Mouse (Mus musculus) intestine, postnatal 0 days (tissue): Measurements from ENCODE around the gene Syt11. TPM values are rescaled to one million over a fixed set of nuclear protein-coding genes. Genes with fewer than 3 reads are reported as not detected.
A peak's percentile ranks its signal among the peaks of the same experiment; 100 is the strongest.

Source experiments
- ATAC-seq: fragments of 200-750 bp; cut with Nextera tagmentation; 2 replicates; pipeline ENCODE4 v1.8.0; 2017; ENCODE audit warnings: mild to moderate bottlenecking, moderate TSS enrichment, moderate library complexity
- H3K27ac ChIP-seq: fragments of 300-500 bp; sonication (generic); 2 replicates; pipeline ENCODE4 v1.5.1; 2014; ENCODE audit warnings: mild to moderate bottlenecking, low read depth, low read length, moderate library complexity
- H3K27me3 ChIP-seq: fragments of 300-500 bp; sonication (generic); replicated peaks from 2 replicates; pipeline ENCODE4 v1.6.1; 2014; ENCODE audit warnings: low read length, mixed read lengths; ENCODE audit not compliant: control insufficient read depth, insufficient read depth
- H3K36me3 ChIP-seq: fragments of 300-500 bp; sonication (generic); 2 replicates; pipeline ENCODE4 v1.6.1; 2014; ENCODE audit warnings: mild to moderate bottlenecking, moderate library complexity; ENCODE audit not compliant: control insufficient read depth, insufficient read depth
- H3K4me1 ChIP-seq: fragments of 300-500 bp; sonication (generic); replicated peaks from 2 replicates; pipeline ENCODE4 v1.6.1; 2014; ENCODE audit warnings: antibody characterized with exemption, low read length, mixed read lengths; ENCODE audit not compliant: control insufficient read depth, insufficient read depth
- H3K4me2 ChIP-seq: fragments of 300-500 bp; sonication (generic); replicated peaks from 2 replicates; pipeline ENCODE4 v1.6.1; 2014; ENCODE audit warnings: low read depth, mild to moderate bottlenecking, moderate library complexity
- H3K4me3 ChIP-seq: fragments of 300-500 bp; sonication (generic); 2 replicates; pipeline ENCODE4 v1.5.1; 2014; ENCODE audit warnings: low read depth, low read length
- H3K9ac ChIP-seq: fragments of 300-500 bp; sonication (generic); 2 replicates; pipeline ENCODE4 v1.6.1; 2014; ENCODE audit warnings: mild to moderate bottlenecking, low read depth, low read length
- H3K9me3 ChIP-seq: fragments of 300-500 bp; sonication (generic); 2 replicates; pipeline ENCODE4 v1.6.1; 2016; ENCODE audit warnings: mixed run types; ENCODE audit not compliant: control insufficient read depth
- CTCF ChIP-seq: sonication (generic); IDR thresholded peaks from 2 replicates; pipeline ENCODE4 v1.5.1; 2016; ENCODE audit warnings: low read depth, mild to moderate bottlenecking, control low read depth, antibody characterized with exemption, moderate library complexity
- WGBS: fragments of 180-500 bp; shearing (Covaris S2); extraction: QIAGEN DNeasy Blood & Tissue Kit; methylation state at CpG from one replicate; pipeline ENCODE4 v1.1.7; 2014; 5-methylcytosine and 5-hydroxymethylcytosine counted together
- polyA plus RNA-seq: library from polyadenylated mRNA; unstranded; fragments of >200 nt; fragmentation: Nextera tagmentation; extraction: Ambion mirVana; gene quantifications from 2 replicates; pipeline ENCODE4 v1.2.1, GENCODE M21; 2015

Syt11 gene
- polyA plus RNA-seq, 1 experiment from 2014 or later: 8.6 TPM

GRCm38 (mm10) chr3:88698834-88699233, 76.1 kb downstream of the Syt11 start:
- ATAC-seq: no peak
- H3K4me2 ChIP-seq: no peak overlapping the region
- WGBS: 69% methylated on average over 6 of the region's 6 CpGs
- no peak overlapping the region for H3K27ac ChIP-seq
- H3K9me3 ChIP-seq: no peaks in the 10 kb centered on the region
- no peak overlapping the region for H3K4me3 ChIP-seq
- H3K4me1 ChIP-seq: no peaks in the 10 kb centered on the region
- H3K36me3 ChIP-seq: peaks cover 90% of the 10 kb centered on the region
- no peaks in the 10 kb centered on the region for H3K27me3 ChIP-seq
- no peak for TF ChIP-seq CTCF
- no peak overlapping the region for H3K9ac ChIP-seq

GRCm38 (mm10) chr3:88698051-88698450, 76.9 kb downstream of the Syt11 start:
- no peak overlapping the region for H3K27ac ChIP-seq
- 89% methylated on average over 1 of the region's 1 CpGs for WGBS
- no peaks in the 10 kb centered on the region for H3K9me3 ChIP-seq
- no peak for TF ChIP-seq CTCF
- no peak overlapping the region for H3K4me3 ChIP-seq
- H3K4me2 ChIP-seq: no peak overlapping the region
- H3K36me3 ChIP-seq: peaks cover 92% of the 10 kb centered on the region
- H3K4me1 ChIP-seq: no peaks in the 10 kb centered on the region
- no peaks in the 10 kb centered on the region for H3K27me3 ChIP-seq
- H3K9ac ChIP-seq: no peak overlapping the region
- no peak for ATAC-seq

GRCm38 (mm10) chr3:88695545-88695944, 79.4 kb downstream of the Syt11 start:
- no peak overlapping the region for H3K27ac ChIP-seq
- H3K9ac ChIP-seq: no peak overlapping the region
- peaks cover 99% of the 10 kb centered on the region for H3K36me3 ChIP-seq
- TF ChIP-seq CTCF: peak; percentile 50
- H3K4me1 ChIP-seq: no peaks in the 10 kb centered on the region
- no peaks in the 10 kb centered on the region for H3K9me3 ChIP-seq
- H3K4me2 ChIP-seq: no peak overlapping the region
- H3K27me3 ChIP-seq: no peaks in the 10 kb centered on the region
- no peak overlapping the region for H3K4me3 ChIP-seq
- no peak for ATAC-seq

Other genes starting within 250 kb of the Syt11 start
- gene Mex3a, start 242.8 kb downstream of the Syt11 start, polyA plus RNA-seq: 2.8 TPM in 2 replicates
- gene Rab25, start 226.9 kb downstream of the Syt11 start, polyA plus RNA-seq: 79.5 and 89.2 TPM in 2 replicates
- 171 and 183 TPM in 2 replicates for gene Lamtor2, start 222.1 kb downstream of the Syt11 start, polyA plus RNA-seq
- 17.3 and 19.2 TPM in 2 replicates for gene Ubqln4, start 221.4 kb downstream of the Syt11 start, polyA plus RNA-seq
- gene Ssr2, start 199.3 kb downstream of the Syt11 start, polyA plus RNA-seq: 249 and 268 TPM in 2 replicates
- 21.6 and 22.1 TPM in 2 replicates for gene Arhgef2, start 169.2 kb downstream of the Syt11 start, polyA plus RNA-seq
- not detected in 2 replicates for gene Rxfp4, start 122.0 kb downstream of the Syt11 start, polyA plus RNA-seq
- 35.7 and 38.6 TPM in 2 replicates for gene Khdc4, start 89.4 kb downstream of the Syt11 start, polyA plus RNA-seq
- gene Rit1, start 58.3 kb downstream of the Syt11 start, polyA plus RNA-seq: 48.8 and 50.2 TPM in 2 replicates
- 3.3 and 3.7 TPM in 2 replicates for gene Gon4l, start 60.1 kb upstream of the Syt11 start, polyA plus RNA-seq
- 20.7 and 22.4 TPM in 2 replicates for gene Msto1, start 138.8 kb upstream of the Syt11 start, polyA plus RNA-seq
- gene Ash1l, start 175.5 kb upstream of the Syt11 start, polyA plus RNA-seq: 7.4 and 9.0 TPM in 2 replicates
- gene Dap3, start 176.0 kb upstream of the Syt11 start, polyA plus RNA-seq: 91.5 and 95.9 TPM in 2 replicates